Mouse (Mus musculus): ENCODE measurements around the gene Krt32.

DNA sequence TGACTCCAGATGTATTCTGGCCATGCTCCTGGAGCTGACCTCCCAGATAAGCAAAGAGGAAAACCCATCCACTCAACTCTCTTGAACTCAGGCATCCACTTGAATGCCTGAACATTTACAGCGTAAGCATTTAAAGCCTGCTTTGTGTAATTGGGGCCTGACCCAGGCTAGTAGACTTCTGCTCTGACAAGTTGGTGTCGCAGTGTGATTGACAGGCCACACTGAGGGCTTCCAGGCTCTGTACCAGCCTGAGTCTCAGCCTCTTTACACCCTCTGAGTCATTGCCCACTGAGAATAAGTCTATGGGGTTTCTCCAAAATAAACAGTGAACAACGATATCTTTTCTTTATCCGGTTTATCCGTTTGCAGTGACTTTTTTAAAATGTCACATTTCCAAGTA lies 32.3 kb upstream of the Krt32 start:
- TF ChIP-seq CTCF (IDR thresholded peaks at IDR 0.05; ENCODE audit: borderline replicate concordance, insufficient read depth, low read depth, low read length), result no peak
- no peak for TF ChIP-seq POLR2A (IDR thresholded peaks at IDR 0.05; ENCODE audit: borderline replicate concordance, insufficient read depth, low read length)
